Mouse (Mus musculus) thymus, postnatal 10 days (tissue): ENCODE data around the gene Sh3tc1.

Experiments used
- DNase-seq, 2 experiments: peaks; one replicate each; pipeline ENCODE4 v3.0.0; 2021; ENCODE audit warnings: low spot score in 2 of 2

The Sh3tc1 gene

DNA sequence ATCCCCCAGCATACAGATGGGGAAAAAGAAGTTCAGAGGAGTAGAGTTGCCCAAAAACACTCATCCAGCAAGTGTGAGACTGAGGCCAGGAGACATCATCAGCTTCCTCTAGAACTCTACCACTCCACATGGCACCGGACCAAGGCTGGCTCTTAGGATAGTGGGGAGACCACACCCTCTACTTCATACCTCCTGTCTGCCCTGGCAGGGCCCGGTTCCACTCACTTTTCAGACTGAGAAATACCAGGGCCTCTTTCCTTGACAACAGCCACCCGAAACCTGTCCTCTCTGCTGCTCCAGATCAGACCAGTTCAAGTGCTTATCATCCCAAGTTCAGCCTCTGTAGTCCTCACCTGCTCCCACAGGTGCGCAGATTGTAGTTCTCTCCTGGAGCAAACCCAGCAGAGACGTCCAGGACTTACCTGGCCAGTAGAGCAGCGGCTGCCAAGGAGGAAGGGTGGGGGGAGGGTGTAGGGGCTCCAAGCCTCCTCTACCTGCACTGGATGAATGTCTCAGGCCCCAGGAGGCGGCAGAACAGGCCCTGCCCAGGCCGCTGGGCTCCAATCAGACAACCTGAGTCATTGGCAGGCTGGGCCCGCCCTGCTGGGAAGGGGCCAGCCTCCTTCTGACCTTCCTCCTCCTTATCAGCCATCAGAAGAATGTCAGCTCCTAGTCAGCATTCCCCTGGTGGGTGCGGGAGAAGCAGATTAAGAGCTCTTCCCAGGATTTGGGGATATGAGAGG lies at the start of gene Sh3tc1:
Gene Sh3tc1 (minus strand): TSS at position 452 of the 743 bp plus-strand sequence.
- DNase-seq = no peak

DNA sequence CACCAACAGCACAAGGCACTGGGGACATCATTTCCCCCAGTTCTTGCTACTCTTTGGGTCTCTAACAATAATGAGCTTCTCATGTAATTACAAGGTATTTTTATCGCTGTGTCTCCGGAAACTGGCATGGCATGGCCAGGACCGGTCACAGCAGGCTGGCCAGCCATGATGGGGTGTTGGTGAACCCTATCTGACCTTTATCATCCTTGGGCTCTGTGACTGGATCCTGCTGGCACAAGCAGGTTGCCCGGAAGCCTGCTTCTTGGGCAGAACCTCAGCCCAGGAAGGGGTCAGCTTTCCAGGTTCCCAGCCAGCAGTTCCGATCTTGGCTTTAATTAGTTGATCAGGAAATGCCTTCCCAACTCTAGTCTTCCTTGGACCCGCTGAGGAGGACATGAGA lies 48.9 kb upstream of the Sh3tc1 start:
- DNase-seq = no peak

DNA sequence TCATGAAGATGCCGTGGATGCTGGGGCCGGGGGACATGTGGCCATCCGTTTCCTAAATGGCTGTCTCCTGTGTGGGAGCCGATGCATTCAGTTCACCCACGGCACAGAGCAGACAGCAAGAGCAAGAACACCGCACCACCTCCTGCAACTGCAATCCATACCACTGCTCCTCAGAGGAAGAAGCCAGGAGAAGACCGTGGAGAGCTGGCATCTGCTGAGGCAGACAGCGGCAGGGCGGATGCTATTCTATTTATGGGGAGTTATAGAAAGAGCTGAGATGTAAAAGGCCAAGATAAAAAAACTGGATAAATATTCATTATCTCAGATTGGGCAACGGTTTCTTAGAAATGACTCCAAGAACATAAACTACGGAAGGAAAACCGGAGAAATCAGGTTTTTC lies 48.1 kb upstream of the Sh3tc1 start:
- DNase-seq = no peak

DNA sequence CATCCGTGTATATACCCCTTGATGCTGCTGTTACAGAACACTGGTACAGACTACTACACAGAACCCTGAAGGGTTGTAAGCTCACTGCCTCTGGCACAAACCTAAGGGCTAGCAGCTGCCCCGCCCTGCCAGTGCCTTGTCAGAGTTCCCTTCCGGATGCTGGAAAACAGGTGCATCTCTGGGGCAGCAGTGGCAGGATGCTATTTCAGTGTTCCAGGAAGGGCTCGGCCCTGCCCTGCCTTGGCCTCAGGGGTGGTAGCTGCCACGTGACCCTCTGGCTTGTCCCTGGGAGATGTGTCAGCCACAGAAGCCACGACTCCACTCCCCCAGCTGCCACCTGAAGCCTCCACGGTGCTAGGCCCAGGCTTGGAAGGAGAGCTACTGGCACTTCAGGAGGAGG lies 46.1 kb upstream of the Sh3tc1 start:
- no peak for DNase-seq

DNA sequence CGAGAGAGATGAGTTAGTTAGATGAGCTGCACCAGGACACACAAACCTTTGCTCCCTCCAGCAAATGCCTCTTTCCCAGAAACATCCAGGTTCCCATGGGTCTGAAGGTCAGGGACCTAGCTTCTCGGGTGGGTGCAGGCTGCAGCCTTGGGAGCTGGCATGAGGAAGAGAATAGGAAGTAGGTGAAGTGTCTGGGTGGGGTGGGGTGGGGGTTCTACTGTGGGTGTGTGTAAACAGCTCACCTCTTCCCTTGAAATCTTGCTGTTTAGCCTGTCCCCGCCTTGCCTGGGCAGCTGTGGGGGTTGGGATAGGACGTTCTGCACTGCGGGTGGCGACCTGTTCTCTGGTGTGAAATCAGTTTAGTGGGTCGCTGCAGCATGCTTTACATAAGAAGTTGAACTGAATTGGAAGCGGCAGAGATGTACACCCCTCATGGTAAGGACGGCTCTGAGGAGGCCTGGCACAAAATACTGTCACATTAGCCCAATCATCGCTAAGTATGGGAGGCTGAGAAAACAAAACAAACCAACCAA lies 42.9 kb upstream of the Sh3tc1 start:
- no peak for DNase-seq

DNA sequence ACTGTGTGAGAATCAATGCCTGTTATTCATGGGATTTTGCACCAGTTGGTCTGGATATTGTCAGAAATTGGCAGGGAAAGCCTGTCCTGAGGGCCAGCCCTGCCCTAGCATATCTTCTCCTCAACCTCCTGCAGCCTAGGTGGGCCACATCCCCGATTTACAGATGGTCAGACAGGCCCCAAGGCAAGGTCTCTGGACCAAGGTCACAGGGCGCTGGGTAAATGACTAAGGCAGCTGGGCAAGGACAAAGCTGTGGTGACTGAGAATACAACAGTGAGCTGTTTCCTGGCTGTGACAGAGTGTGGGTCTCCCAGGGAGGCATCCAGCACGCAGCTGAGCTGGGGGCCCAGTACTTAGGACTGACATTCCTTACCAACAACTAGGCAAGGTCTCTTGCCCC lies 41.3 kb upstream of the Sh3tc1 start:
- no peak for DNase-seq

DNA sequence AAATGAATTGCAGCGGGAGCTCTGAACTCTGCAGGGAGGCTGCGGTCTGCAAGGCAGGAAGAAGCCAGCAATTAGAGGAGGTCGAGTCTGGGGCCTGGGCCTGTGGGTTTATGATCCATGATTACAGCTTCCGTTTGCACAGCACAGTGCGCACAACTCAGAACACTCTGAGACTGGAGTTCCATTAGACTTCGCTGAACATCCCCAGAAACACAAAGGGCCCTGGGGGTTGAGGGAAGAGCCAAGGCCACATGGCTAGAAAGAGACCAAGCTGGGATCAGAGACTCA lies 34.3 kb upstream of the Sh3tc1 start:
- DNase-seq = peak in 1 of 2 experiments; percentile 24

DNA sequence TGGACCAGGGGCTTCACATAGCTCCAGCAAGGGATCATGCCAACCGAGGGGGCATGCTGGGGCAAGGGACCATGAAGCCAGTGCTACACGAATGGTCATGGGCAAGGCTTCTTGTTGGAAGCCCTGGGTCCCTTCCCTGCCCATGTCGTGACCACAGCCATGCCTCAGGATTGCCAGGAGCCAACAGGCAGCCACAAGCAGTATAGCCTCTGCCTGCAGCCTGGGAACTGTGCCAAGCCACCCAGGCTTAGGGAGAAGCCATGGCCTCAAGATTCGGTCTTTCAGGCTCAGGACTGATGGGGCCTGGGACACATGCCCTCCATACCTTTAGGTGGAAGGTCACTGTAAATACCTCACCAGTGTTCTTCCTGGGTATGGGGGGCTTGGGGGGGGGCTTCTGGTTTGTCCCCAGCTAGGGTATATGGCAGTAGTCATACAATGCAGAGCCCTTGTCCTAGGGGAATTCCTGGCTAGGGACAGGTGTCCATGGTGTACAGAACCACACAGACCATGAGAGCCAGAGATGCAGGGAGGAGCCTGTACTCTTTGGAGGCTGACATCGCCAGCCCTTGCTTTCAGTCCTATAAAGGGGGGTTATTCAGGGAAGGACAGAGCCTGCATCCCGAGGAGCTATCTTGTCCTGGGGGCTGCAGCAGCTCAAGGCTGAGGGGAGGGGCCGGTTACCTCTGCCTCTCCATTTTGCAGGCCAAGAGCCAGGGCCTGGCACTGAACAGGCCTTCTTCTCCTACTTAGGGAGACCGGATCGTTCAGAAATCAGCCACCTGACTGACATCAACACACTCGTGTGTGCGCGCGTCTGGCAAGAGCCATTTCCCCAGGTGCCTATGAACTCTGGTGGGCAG lies 33.7 kb upstream of the Sh3tc1 start:
- DNase-seq = no peak

DNA sequence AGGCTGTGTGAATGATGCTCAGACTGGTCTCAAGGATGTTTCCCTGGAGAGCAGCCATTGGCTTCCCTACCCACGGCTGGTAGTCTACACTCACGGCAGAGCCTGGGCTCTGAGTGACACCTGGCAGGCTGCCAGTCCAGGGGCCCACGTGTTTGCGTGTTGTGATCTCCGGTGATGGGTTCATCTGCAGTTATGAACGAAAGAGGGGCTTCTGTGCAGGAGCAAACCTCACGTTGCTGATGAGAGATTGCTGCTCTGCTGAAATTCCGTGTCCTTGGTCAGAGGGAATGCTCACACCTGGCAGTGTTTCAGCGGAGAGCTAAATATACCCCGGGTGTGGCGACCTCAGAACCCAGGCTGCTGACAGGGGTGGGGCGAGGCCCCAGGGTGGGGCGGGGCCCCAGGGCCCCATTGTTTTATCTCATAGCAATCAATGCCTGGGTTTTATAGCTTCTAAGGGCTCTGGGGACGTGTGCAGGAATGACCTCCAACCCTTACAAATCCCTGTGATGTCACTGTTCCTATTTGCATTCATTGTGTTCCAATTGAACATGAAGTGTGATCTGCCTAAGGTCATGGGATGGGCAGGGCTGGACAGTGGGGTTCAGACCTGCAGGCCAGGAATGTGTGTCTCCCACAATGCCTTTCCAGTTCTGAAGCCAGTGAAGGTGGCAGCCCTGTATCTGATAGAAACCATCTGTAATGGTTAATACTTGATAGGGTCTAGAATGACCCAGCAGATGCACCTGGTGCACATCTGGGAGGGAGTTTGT lies 31.3 kb upstream of the Sh3tc1 start:
- DNase-seq = peak; percentile 22 to 35

DNA sequence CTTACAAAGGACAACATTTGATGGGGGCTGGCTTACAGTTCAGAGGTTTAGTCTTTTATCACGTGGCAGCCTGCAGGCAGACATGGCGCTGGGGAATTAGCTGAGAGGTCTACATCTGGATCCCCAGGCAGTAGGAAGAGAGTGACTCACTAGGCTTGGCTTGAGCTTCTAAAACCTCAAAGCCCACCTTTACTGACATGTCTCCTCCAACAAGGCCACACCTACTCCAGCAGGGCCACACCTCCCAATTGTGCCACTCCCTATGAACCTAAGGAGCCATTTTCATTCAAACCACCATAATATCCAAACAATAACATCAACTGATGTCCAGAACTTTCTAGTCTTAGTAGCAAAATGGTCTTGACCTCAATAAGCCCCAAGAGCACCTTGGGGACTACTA lies 30.5 kb upstream of the Sh3tc1 start:
- no peak for DNase-seq

DNA sequence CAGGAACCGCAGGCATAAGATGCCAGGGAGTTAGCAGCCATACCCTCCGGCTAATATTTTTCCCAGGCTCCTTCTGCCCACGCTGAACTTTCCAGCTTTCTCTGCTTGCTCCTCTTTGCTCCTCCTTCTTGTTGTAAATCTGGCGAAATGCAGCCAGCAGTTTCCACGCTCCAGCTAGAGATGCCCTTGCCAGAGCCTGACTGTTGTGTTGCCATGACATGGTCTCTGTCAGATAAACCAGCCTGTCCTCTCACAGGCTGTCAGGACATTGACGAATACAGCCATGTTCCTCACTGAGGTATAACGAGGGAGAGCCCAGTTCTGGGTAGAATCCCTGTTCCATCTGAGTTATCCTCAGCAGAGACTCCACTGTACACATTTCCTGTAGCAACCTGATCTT lies 29.2 kb upstream of the Sh3tc1 start:
- no peak for DNase-seq

DNA sequence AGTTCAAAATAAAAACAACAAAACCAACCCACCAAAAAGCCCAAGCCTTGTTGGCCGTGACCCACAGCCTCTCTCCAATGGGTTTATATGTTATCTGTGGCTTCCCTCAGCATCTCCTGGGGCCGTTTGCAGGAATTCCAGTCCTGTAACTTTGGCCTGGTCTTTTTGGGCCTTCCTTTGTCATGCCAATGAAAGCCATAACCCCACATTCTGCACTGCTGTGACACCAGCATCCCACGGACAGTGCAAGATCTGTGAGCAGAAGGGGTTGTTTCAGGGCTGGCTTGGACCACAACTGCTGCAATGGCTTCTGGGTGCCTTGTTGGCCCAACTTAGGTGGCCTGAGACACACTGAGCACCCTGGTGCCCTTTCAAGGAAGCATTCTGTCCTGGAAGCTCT lies 28.7 kb upstream of the Sh3tc1 start:
- DNase-seq = no peak

DNA sequence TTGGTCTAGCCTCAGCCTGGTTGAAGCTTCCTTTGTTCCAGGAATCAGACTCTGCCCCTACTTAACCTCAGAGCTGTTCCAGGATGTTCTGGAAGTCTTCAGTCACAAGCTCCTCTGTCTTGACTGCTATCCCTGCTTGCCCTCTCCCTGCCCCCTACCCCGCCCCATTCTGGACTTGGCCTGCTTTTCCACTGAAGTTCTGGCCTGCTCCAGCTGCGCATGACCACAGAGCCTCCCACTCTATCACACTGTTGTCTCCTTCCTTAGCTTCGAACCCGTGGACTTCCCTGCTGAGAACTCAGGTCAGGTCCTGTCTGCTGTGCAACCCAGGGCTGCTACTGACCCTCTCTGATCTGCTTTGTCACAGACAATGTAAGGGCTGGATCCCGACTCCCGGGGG lies 26.1 kb upstream of the Sh3tc1 start:
- DNase-seq = no peak

DNA sequence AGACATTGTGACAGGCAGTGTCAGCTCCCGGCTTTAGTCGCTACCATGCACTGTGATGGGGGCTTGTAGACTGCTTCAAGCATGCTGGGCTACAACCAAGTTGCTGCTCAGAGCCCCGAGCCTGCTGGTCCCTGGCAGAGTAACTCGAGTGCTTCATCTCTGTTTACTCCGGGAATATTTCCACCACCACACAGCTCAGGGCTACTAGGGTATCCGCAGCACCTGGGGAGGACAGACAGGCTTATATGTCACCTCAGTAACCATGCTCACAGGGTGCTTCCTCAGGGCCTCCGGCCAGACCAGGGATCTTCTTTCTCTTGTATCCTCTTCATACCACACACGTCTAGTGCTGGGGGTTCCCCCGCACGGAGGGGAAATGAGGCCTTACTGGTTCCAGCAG lies 23.1 kb upstream of the Sh3tc1 start:
- DNase-seq = no peak

DNA sequence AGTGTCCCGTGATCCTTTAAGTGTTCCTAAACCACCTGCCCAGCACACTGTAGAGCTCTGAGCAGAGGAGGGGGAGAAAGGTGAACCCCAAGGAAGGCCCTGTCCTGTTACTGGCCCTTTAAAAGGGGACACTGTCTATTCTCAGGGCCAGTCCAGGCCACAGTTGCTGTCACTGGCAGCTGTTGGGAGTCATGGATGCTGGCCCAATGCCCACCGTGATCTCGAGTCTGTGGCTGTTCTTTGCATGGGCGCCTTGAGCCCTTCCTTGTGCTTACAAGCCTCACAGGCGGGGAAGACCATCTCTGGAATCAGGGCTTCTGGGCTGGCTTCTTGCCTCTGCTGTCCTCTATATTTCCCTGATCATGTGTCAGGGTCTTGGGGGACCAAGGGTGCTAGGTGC lies 22.6 kb upstream of the Sh3tc1 start:
- DNase-seq = no peak

DNA sequence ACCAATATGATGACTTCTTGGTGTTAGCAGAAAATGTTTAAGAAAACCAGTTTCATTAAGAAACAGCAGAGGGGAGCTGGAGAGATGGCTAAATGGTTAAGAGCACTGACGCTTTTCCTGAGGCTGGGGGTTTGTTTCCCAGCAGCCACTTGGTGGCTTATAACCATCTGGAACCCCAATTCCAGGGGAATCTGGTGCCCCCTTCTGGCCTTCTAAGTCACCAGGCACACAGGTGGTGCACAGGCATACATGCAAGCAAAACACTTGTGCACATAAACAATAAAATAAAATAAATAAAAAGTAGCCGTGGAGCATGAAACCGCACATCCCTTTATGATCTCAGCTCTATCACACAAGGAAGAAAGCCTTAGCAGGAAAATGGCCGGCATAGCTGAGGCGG lies 21.5 kb upstream of the Sh3tc1 start:
- no peak for DNase-seq

DNA sequence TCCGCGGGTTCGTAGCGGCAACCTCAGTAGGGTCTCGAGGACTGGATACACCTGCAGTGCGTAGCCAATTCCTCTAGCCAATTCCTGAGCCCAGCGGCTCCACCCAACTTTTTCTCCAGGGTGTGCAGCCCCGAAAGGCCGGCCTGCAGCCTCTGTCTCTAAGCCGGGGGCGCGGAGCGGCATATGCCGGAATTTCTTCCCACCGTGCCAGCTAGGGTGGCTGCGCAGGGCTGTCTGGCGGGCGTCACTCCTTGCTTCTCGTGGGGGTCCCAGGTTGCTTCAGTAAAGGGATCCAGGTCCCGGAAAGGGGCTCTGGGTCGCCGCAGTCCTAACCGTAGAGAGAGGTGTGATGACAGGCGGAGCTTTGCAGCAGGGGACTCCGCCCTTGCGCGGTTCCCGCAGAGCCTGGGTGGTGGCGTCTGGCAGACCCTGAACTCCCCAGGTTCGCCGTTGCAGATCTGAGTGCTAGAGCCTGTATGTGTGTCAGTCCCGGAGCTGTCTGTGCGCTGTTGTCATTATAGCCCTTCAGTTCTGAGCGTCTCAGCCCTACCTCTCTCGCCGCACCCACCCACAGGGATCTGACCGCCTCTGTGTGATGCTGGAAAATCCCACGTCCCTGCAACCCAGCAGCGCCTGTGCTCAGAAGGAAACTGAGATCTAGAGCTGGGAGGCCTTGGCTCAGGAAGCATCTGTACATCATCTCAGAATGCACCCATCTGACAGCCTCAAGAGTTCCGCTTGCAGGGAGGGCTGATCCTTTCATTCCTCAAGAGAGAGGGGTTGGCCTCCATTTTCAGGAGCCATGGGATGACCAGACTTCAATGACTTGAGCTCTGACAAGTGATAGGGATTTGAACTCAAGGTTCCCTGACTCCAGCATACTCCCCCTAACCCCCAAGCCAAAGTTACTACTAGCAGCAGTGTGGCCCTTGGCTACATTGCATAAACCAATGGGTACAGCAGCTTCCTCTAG lies 18.6 kb upstream of the Sh3tc1 start:
- DNase-seq = peak in 1 of 2 experiments; percentile 49

DNA sequence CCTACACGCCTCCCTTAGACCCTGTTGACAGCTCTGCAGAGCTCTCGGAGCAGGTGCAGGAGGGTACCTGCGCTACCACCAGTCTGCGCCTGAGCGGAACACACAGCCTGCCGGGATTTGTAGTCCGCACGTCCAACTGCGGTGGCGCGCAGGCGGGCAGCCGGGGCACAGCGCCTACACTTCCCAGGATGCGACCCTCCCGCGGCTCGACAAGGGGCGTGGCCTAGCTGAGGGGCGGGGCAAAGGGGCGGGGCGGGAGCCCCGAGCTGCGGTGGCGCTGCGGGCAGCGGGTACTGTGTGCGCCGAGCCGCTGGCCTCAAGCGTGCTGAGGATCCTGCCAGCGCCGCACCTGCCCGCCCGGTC lies 17.8 kb upstream of the Sh3tc1 start, which contains the start of gene Ablim2:
Gene Ablim2 (plus strand): TSS at position 242 of the 363 bp plus-strand sequence.
- DNase-seq = peak; percentile 90 to 91

DNA sequence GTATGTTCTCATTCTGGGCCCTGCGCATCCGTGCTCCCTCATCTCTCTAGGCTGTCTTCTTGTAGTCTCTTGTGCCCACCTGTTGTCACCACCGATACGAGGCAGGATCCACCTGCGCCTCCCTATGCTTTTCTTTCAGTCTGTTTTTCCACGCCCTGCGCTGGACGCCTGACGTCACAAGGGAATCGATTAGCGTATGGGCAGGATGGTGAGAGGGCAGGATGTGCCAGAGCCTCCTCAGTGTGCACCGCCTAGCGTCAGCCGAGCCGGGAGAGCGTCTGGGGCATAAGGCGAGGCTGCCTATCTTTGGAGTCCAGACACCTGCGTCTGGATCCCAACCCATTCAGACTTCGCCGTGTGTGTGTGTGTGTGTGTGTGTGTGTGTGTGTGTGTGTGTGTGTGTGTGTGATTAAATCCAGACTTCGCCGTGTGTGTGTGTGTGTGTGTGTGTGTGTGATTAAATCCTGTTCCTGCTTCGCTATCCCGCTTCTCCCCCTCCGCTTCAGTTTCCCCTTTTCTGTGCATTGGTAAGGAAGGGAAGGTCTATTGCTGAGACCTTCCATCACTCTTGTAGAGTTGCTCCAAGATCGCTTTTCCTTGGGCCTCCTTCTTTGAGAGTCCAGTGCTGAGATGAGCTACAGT lies 17.3 kb upstream of the Sh3tc1 start:
- peak; percentile 32 to 36 for DNase-seq

DNA sequence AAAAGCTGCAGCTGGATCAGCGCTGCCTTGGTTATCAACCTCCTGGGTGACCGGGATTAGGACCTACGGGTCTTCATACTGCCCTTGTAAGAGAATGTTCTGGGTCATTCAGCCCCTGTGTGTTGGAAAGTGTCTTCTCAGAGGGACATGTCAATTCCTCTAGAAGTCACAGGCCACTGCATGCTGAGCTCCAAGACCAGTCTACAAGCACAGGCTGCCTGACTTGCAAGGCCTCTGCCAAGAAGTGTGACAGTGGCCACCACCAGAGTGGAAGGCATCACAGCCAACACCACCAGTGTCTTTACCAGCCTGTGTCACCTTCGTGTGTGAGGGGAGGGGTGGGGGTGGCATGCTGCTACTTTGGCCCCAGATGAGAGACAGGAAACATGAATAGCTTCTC lies 16.2 kb upstream of the Sh3tc1 start:
- no peak for DNase-seq
